Mouse (Mus musculus) bone marrow macrophage, adult 2 months (primary cell): ENCODE results near the gene Nemp1.

Experiments used
- CTCF ChIP-seq: IDR thresholded peaks from 2 replicates; pipeline ENCODE4 v1.5.1; 2012; ENCODE audit warnings: low read depth, mild to moderate bottlenecking, low read length, moderate library complexity
- POLR2A ChIP-seq: IDR thresholded peaks from 2 replicates; pipeline ENCODE4 v1.6.1; 2012; ENCODE audit warnings: mild to moderate bottlenecking, low read depth, low read length, borderline replicate concordance

DNA sequence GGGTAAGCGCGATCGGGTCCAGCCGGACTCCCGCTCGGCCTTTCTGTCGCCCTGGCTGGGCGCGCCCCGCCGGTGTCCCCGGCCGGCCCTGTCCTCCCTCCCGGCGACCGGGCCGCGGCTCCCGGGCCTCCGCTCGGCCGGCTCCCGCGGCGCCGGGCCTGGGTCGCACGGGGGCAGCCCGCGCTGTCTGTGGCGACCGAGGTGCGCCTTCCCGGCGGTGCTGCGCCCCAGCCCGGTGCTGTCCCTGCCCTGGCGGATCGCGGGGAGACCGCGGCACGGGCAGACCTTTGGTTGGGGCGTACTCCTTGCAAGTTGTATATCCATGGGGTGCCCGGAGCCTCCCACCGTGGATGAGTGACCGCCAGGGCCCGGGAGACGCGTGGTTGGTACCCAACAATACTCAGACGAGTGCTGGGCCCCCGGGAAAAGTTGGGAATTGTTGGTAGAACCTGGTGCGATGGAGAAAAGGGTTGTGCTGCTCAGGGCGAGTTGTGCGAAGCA is 73.0 kb downstream of the Nemp1 start:
- TF ChIP-seq CTCF (no peak), POLR2A (no peak)
